Mouse (Mus musculus) hindbrain, embryonic 11.5 days (tissue): ENCODE measurements around the gene Cpeb3. TPM values are rescaled to one million over a fixed set of nuclear protein-coding genes. Genes with fewer than 3 reads are reported as not detected.
A peak's percentile ranks its signal among the peaks of the same experiment; 100 is the strongest.
"Not testable (repeated sequence)": the region's sequence is repeated elsewhere in the genome, so short reads cannot be mapped to it uniquely, and the experiment has no call there.

Experiments
- ATAC-seq: fragments of 200-750 bp; cut with Nextera tagmentation; 2 replicates; pipeline ENCODE4 v1.8.0; 2017; ENCODE audit warnings: mild to moderate bottlenecking, moderate TSS enrichment, moderate library complexity; ENCODE audit not compliant: low FRiP score
- DNase-seq: peaks from one replicate; pipeline ENCODE4 v3.0.0-alpha.2; 2015; ENCODE audit warnings: low spot score
- H3K27ac ChIP-seq: fragments of 300-500 bp; sonication (generic); 2 replicates; pipeline ENCODE4 v1.5.1; 2014; ENCODE audit warnings: mild to moderate bottlenecking, low read depth, low read length
- H3K27me3 ChIP-seq: fragments of 300-500 bp; sonication (generic); 2 replicates; pipeline ENCODE4 v1.6.1; 2014; ENCODE audit warnings: mild to moderate bottlenecking, low read length, moderate library complexity, mixed read lengths; ENCODE audit not compliant: control insufficient read depth, insufficient read depth
- H3K36me3 ChIP-seq: fragments of 300-500 bp; sonication (generic); 2 replicates; pipeline ENCODE4 v1.6.1; 2014; ENCODE audit warnings: mild to moderate bottlenecking, low read length, moderate library complexity, mixed read lengths; ENCODE audit not compliant: control insufficient read depth, insufficient read depth
- H3K4me1 ChIP-seq: fragments of 300-500 bp; sonication (generic); replicated peaks from 2 replicates; pipeline ENCODE4 v1.6.1; 2014; ENCODE audit warnings: low read length, mixed read lengths; ENCODE audit not compliant: control insufficient read depth, insufficient read depth
- H3K4me2 ChIP-seq: fragments of 300-500 bp; sonication (generic); replicated peaks from 2 replicates; pipeline ENCODE4 v1.6.1; 2014; ENCODE audit warnings: mild to moderate bottlenecking, low read depth, low read length
- H3K4me3 ChIP-seq: fragments of 300-500 bp; sonication (generic); 2 replicates; pipeline ENCODE4 v1.5.1; 2014; ENCODE audit warnings: low read depth, low read length
- H3K9ac ChIP-seq: fragments of 300-500 bp; sonication (generic); 2 replicates; pipeline ENCODE4 v1.6.1; 2014; ENCODE audit warnings: low read depth, low read length
- H3K9me3 ChIP-seq: fragments of 300-500 bp; sonication (generic); 2 replicates; pipeline ENCODE4 v1.6.1; 2016; ENCODE audit warnings: low read length; ENCODE audit not compliant: control insufficient read depth
- WGBS: fragments of 180-500 bp; shearing (Covaris S2); extraction: QIAGEN DNeasy Blood & Tissue Kit; methylation state at CpG from one replicate; pipeline ENCODE4 v1.1.7; 2014; 5-methylcytosine and 5-hydroxymethylcytosine counted together
- polyA plus RNA-seq: library from polyadenylated mRNA; unstranded; fragments of >200 nt; fragmentation: Nextera tagmentation; extraction: Ambion mirVana; gene quantifications from 2 replicates; pipeline ENCODE4 v1.2.1, GENCODE M21; 2014

The Cpeb3 gene
- polyA plus RNA-seq, 1 experiment from 2014 or later: 4.9 TPM

DNA sequence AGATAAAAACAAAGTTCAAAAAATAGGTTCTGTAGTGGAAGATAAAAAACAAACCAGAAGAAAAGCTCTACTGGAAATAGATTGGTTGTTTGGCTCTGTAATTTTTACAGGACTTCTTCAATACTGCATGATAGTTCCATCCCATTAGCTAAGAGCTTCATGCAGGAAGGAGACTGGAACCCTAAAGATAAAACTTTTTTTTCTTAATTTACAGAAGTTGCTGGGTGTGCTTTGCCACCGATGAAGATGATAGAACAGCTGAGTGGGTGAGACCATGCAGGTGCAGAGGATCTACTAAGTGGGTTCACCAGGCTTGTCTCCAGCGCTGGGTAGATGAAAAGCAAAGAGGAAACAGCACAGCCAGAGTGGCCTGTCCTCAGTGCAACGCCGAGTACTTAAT, 2.1 kb upstream of the Cpeb3 start:
- no peaks in the 10 kb centered on the region for H3K9me3 ChIP-seq
- H3K9ac ChIP-seq: no peak overlapping the region
- WGBS: 98% methylated on average over 4 of the region's 4 CpGs
- ATAC-seq: no peak
- no peak overlapping the region for H3K4me3 ChIP-seq
- H3K27ac ChIP-seq: no peak overlapping the region
- no peaks in the 10 kb centered on the region for H3K4me1 ChIP-seq
- H3K27me3 ChIP-seq: no peaks in the 10 kb centered on the region
- no peak overlapping the region for H3K4me2 ChIP-seq
- peaks cover 4% of the 10 kb centered on the region; the same call in 1 of the 2 replicates for H3K36me3 ChIP-seq
- DNase-seq: no peak

DNA sequence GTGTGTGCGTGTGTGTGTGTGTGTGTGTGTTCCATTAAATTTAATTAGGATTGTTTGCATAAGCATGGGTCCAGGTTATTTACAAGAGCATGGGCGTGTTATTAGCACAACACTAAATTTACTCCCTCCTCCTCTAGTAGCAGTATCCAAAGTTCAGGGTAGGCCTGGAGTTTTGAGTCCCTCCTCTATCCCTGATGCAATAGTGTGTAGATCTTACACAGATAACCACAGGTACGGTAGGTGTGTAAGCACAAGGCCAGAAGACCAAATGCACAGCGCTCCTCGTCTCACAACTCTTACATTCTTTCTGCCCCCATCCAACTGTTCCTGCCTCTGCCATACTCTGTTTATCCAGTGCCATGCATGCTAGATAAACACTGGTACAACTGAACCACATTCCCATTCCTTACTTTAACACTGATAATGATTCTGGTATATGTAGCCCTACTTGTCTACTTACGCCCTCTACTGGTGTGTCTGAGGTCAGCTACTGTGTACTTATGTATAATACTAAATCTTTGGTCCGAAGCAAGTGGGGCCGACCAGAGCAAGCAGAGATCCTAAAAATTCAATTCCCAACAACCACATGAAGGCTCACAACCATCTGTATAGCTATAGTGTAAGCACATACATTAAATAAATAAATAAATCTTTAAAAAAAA, 1.2 kb upstream of the Cpeb3 start:
- Histone ChIP-seq H3K4me2 (no peak overlapping the region), H3K27me3 (no peaks in the 10 kb centered on the region), H3K9ac (no peak overlapping the region), H3K36me3 (peaks cover 4% of the 10 kb centered on the region; the same call in 1 of the 2 replicates), H3K9me3 (no peaks in the 10 kb centered on the region), H3K4me1 (no peaks in the 10 kb centered on the region), H3K27ac (no peak overlapping the region), H3K4me3 (no peak overlapping the region)
- no peak for DNase-seq
- WGBS: 92% methylated on average over 8 of the region's 8 CpGs
- ATAC-seq: no peak

DNA sequence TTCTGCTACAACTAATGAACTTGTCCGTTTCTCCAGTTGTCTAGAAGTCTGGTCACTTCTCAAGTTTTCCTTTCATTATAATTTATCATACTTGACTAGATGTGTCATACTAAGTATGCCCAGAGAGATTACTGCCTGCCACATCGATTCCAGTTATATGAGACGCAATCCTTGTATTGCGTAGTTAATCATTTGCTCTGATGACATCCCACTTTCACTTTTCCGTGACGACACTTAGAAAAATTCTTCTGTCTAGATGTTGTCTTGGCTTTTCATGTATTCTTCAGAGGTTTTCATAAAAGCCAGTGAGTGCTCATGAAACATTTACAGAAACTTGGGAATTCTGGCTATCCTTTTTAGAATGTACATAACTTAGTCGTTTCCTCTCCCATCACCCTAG, 585 bp upstream of the Cpeb3 start:
- DNase-seq (no peak), ATAC-seq (no peak)
- Histone ChIP-seq H3K36me3 (peaks cover 4% of the 10 kb centered on the region; the same call in 1 of the 2 replicates), H3K4me1 (no peaks in the 10 kb centered on the region), H3K27ac (no peak overlapping the region), H3K4me2 (peak overlapping the region; percentile 55), H3K9me3 (no peaks in the 10 kb centered on the region), H3K9ac (peak overlapping the region; percentile 93; the same call in 1 of the 2 replicates), H3K27me3 (no peaks in the 10 kb centered on the region), H3K4me3 (peak overlapping the region; percentile 94; the same call in 1 of the 2 replicates)
- 82% methylated on average over 7 of the region's 7 CpGs for WGBS

DNA sequence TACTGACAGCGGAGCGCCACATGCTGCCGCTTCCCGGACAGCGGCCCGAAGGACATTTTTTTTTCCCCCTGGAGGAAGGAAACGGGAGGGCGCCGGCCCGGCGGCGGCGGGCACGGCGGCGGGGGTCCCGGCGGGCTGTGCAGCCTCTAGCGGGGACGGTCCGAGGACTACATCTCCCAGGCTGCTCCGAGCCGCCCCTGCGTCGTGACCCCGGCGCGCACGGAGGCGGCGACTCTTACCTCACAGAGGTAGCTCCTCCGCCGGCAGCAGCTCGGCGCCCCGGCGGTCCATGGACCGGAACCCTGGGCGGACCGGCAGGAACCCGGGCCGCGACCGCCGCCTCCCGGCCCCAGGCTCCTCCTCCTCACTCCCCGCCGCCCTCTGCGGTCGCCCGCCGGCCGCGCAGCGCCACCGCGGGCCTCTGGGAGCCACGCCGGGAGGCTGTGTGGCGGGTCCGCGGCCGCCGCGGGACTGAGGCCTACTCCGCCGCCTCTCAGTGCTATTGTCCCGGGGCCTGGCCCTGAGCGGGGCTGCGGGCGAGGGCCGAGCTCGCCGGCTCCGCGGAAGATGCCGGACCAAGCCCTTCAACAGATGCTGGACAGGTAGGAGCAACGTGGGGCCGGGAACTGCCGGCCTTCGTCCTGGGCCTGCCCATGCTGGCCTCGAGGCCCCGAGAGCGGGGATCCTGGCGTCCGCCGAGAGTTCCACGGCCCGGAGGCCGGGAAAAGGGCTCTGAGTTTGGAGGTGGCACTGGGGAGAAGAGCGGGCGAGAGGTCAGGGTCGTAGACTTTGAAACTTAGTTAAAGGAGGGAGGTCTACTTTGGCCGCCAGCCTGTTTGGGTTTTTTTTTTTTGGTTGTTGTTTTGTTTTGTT, 862 bp downstream of the Cpeb3 start, which contains the start of gene March5:
Gene March5, plus strand, starts transcription at position 241 of the 873 bp plus-strand sequence.
- peak; percentile 99 for ATAC-seq

DNA sequence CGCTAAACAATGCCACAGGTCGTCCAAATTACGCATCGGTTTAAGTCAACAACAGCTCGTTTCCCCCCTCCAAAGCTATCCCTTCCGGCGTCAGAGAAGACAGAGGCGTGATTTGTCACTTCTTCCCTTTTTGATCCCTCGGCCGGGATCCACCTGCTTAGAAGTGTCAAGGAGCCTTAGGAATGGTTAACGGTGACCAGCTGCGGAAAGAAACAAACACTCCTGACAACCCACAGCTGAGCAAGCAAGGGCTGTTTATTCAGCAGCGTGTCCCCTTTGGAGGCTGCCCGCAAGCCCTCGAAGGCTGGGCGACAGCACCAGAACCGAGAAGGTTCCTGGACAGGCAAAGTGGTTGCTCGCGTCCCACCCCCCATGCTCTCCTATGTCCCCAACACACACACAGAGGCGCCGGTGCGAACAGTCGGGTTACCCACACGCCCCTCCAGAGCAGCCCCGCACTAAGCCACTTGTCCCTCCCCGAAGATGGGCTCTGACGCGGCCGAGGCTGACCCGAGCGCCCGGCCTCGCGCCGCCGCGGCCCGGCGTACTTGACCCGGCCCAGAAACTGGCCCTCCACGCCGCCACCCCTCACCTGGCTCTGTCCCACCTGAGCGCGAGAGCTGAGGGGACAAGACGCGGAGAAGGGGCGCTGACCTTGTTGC, 1.6 kb downstream of the Cpeb3 start:
- Histone ChIP-seq H3K4me3 (peak overlapping the region; percentile 94), H3K9ac (peak overlapping the region; percentile 93), H3K27me3 (no peaks in the 10 kb centered on the region), H3K36me3 (peaks cover 4% of the 10 kb centered on the region; the same call in 1 of the 2 replicates), H3K9me3 (no peaks in the 10 kb centered on the region), H3K27ac (0 out of 2 replicates have a peak overlapping the region, but pooled peaks have one; percentile 60), H3K4me2 (peak overlapping the region; percentile 84), H3K4me1 (no peaks in the 10 kb centered on the region)
- DNase-seq (peak; percentile 63), ATAC-seq (peak; percentile 82)
- under 1% methylated on average over 47 of the region's 47 CpGs for WGBS

More for the DNA sequence above, 862 bp downstream of the Cpeb3 start, which contains the start of gene March5:
- H3K9ac ChIP-seq: peak within 1 kb of the TSS; percentile 93
- H3K27ac ChIP-seq: peak within 1 kb of the TSS; percentile 60
- peak within 1 kb of the TSS; percentile 94 for H3K4me3 ChIP-seq
- peak; percentile 88 for DNase-seq
- H3K27me3 ChIP-seq: no peaks in the 10 kb centered on the region
- no peaks in the 10 kb centered on the region for H3K4me1 ChIP-seq
- under 1% methylated on average over 54 of the region's 94 CpGs for WGBS
- H3K36me3 ChIP-seq: peaks cover 4% of the 10 kb centered on the region; the same call in 1 of the 2 replicates
- no peaks in the 10 kb centered on the region for H3K9me3 ChIP-seq
- H3K4me2 ChIP-seq: peak within 1 kb of the TSS; percentile 84

DNA sequence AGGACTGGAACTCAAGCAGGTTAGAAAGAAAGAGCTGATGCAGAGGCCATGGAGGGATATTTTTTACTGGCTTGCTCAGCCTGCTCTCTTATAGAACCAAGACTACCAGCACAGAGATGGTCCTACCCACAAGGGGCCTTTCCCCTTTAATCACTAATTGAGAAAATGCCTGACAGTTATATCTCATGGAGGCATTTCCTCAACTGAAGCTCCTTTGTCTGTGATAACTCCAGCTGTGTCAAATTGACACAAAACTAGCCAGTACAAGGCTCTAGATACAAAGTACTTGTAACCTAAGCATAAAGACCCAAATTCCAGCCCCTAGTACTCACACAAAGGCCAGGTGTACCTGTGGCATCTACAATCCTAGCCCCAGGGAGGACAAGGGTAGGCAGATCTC, 3.2 kb downstream of the Cpeb3 start:
- not testable (repeated sequence) for ATAC-seq

DNA sequence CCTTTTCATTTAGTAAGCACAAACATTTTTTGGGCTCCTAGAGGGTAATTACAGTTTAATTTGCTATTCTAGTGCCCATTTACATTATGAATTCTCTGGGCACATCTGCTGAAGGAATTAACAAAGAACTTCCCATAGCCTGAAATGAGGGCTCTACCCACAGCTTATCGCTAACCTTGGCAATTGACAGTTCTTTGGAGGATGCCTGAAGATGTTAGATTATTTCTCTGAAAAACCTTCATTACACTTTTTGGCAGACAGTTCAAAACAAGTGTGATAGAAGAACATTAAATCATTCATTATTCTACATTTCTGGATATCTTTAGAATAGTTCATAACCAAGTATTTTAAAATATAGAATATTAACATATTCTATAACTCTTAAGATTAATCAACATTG, 5.0 kb downstream of the Cpeb3 start:
- Histone ChIP-seq H3K4me1 (no peaks in the 10 kb centered on the region), H3K4me2 (no peak overlapping the region), H3K9ac (no peak overlapping the region), H3K4me3 (no peak overlapping the region), H3K27me3 (no peaks in the 10 kb centered on the region), H3K9me3 (no peaks in the 10 kb centered on the region), H3K27ac (no peak overlapping the region), H3K36me3 (no peaks in the 10 kb centered on the region)
- DNase-seq (no peak), ATAC-seq (no peak)
- 89% methylated on average over 1 of the region's 1 CpGs for WGBS

More for the DNA sequence above, 3.2 kb downstream of the Cpeb3 start:
- H3K27ac ChIP-seq, H3K9ac ChIP-seq, DNase-seq, H3K4me3 ChIP-seq, H3K4me1 ChIP-seq, H3K9me3 ChIP-seq, H3K36me3 ChIP-seq, H3K27me3 ChIP-seq, H3K4me2 ChIP-seq: not testable (repeated sequence)

DNA sequence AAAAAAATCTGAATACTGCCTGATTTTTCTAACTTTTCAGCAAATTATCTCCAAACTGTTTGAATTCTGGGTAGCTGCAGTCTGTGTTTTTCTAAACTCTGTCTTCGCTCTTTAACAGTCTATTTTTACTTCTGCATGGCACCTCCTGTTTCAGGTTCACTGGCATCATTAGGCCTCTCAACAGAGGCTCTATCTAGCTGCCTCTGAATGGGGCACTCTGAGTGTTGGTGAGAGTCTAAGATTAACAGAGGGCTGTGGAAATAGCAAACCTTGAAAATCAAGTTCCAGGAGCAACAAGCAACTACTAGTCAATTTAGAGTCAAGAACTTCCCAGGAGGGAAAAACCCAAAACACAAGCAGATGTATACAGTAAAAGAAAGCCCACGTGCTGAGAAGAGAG, 8.5 kb downstream of the Cpeb3 start:
- WGBS: 75% methylated on average over 2 of the region's 2 CpGs
- H3K36me3 ChIP-seq: no peaks in the 10 kb centered on the region
- H3K9ac ChIP-seq: no peak overlapping the region
- H3K4me1 ChIP-seq: no peaks in the 10 kb centered on the region
- no peak overlapping the region for H3K4me3 ChIP-seq
- ATAC-seq (no peak), DNase-seq (no peak)
- H3K27me3 ChIP-seq: no peaks in the 10 kb centered on the region
- no peak overlapping the region for H3K4me2 ChIP-seq
- no peaks in the 10 kb centered on the region for H3K9me3 ChIP-seq
- no peak overlapping the region for H3K27ac ChIP-seq
